Mouse (Mus musculus) stomach, postnatal 0 days (tissue): Measurements from ENCODE around the gene Maats1.

ENCODE experiments used
- CTCF ChIP-seq: IDR thresholded peaks from 2 replicates; pipeline ENCODE4 v1.5.1; 2016; ENCODE audit warnings: antibody characterized with exemption, low read depth, mild to moderate bottlenecking, moderate library complexity
- EP300 ChIP-seq: optimal IDR thresholded peaks from 2 replicates; pipeline ENCODE3; 2016; ENCODE audit warnings: antibody characterized with exemption

DNA sequence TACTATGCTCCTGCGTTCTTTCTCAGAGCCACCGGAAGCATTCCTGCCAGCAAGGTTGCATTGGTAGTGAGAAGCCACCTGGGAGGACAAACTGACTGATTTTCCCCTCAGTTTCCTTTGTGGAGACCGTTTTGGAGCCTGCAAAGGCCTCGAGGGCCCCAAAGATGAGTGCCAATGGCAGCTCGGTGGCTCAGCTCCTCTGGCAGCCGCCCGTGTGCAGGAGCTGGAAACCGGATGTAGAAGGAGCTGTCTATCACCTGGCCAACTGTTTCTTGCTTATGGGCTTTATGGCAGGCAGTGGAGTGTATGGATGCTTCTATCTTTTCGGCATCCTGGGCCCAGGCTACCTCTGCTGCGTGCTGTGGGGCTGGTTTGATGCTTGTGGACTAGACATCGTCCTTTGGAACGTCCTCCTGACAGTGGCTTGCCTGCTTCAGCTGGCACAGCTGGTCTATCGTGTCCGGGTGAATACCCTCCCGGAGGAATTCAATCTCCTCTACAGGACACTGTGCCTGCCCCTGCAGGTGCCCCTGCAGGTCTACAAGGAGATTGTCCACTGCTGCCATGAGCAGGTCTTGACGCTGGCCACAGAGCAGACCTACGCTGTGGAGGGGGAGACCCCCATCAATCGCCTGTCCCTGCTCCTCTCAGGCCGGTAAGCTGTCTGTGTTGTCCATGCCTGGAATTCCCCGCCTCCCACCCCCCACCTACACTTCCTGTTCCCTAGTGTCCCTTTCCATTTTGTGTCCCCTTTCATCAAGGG lies 20.7 kb upstream of the Maats1 start:
- TF ChIP-seq CTCF (no peak), EP300 (no peak)
